Mouse (Mus musculus) forebrain, embryonic 15.5 days (tissue): ENCODE measurements around the gene Tsfm. TPM values are rescaled to one million over a fixed set of nuclear protein-coding genes. Genes with fewer than 3 reads are reported as not detected.
A peak's percentile ranks its signal among the peaks of the same experiment; 100 is the strongest.

ENCODE experiments used
- ATAC-seq: fragments of 200-750 bp; cut with Nextera tagmentation; replicated peaks from 2 replicates; pipeline ENCODE4 v1.8.0; 2017; ENCODE audit warnings: mild to moderate bottlenecking, moderate TSS enrichment, moderate library complexity
- H3K27ac ChIP-seq: fragments of 300-500 bp; sonication (generic); replicated peaks from 2 replicates; pipeline ENCODE4 v1.5.1; 2015; ENCODE audit warnings: mild to moderate bottlenecking, inconsistent platforms
- H3K27me3 ChIP-seq: fragments of 300-500 bp; sonication (generic); 2 replicates; pipeline ENCODE4 v1.6.1; 2015; ENCODE audit warnings: inconsistent platforms
- H3K36me3 ChIP-seq: fragments of 300-500 bp; sonication (generic); 2 replicates; pipeline ENCODE4 v1.6.1; 2015; ENCODE audit warnings: mild to moderate bottlenecking, inconsistent platforms
- H3K4me1 ChIP-seq: fragments of 300-500 bp; sonication (generic); 2 replicates; pipeline ENCODE4 v1.6.1; 2015; ENCODE audit warnings: inconsistent platforms
- H3K4me2 ChIP-seq: fragments of 300-500 bp; sonication (generic); replicated peaks from 2 replicates; pipeline ENCODE4 v1.6.1; 2015; ENCODE audit warnings: mild to moderate bottlenecking, inconsistent platforms
- H3K4me3 ChIP-seq: fragments of 300-500 bp; sonication (generic); 2 replicates; pipeline ENCODE4 v1.5.1; 2015; ENCODE audit warnings: mild to moderate bottlenecking, inconsistent platforms
- H3K9ac ChIP-seq: fragments of 300-500 bp; sonication (generic); replicated peaks from 2 replicates; pipeline ENCODE4 v1.6.1; 2015; ENCODE audit warnings: mild to moderate bottlenecking, inconsistent platforms
- H3K9me3 ChIP-seq: fragments of 300-500 bp; sonication (generic); 2 replicates; pipeline ENCODE4 v1.6.1; 2016; ENCODE audit warnings: inconsistent platforms
- WGBS: fragments of 180-500 bp; shearing (Covaris S2); methylation state at CpG from one replicate; pipeline ENCODE4 v1.1.7; 2015; ENCODE audit warnings: mixed read lengths; 5-methylcytosine and 5-hydroxymethylcytosine counted together
- polyA plus RNA-seq: library from polyadenylated mRNA; unstranded; fragments of >200 nt; fragmentation: Nextera tagmentation; extraction: Ambion mirVana; gene quantifications from 2 replicates; pipeline ENCODE4 v1.2.1, GENCODE M21; 2015

Gene Tsfm
- polyA plus RNA-seq, 1 experiment from 2014 or later: 67.3 TPM

DNA sequence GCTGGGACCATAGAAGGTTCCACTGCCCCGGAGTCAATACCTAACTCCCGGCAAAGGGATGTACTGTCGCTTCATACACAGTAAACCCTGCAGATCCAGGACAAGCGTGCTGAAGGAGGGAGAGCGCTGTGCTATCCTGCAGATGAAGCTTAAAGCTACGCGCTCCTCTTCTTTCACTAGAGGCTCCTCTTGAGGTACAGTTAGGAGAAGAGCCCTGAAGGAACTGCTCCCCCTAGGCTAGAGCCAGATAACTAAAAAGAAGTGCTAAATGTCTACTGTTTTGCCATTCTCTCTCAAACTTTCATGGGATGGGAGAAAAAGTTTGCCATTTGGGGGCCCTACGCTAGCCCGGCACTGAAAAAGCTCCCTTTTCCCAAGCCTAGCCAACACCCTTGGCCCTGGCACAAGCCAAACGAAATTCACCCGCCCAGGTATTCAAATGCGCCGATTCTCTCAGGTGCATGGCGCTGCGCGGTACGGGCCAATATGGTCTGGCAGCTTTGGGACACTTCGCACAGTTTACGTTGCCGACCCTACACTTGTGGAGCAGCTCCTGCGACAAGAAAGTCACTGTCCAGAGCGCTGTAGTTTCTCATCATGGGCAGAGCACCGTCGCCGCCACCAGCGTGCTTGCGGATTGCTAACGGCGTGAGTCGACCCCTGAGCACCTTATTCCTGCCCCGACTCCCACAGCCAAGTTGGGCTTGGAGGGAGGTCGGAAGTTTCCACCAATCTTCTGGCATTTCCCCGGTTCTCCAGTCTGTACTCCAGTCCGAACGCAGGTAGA, 18.2 kb upstream of the Tsfm start:
- Histone ChIP-seq H3K27me3 (peaks cover 41% of the 10 kb centered on the region), H3K9ac (no peak overlapping the region), H3K4me3 (no peak overlapping the region), H3K36me3 (peaks cover 11% of the 10 kb centered on the region; the same call in 1 of the 2 replicates), H3K9me3 (no peaks in the 10 kb centered on the region), H3K4me2 (no peak overlapping the region), H3K27ac (no peak overlapping the region), H3K4me1 (peaks cover 5% of the 10 kb centered on the region; the same call in 1 of the 2 replicates)
- ATAC-seq: no peak
- 3% methylated on average over 35 of the region's 35 CpGs for WGBS

DNA sequence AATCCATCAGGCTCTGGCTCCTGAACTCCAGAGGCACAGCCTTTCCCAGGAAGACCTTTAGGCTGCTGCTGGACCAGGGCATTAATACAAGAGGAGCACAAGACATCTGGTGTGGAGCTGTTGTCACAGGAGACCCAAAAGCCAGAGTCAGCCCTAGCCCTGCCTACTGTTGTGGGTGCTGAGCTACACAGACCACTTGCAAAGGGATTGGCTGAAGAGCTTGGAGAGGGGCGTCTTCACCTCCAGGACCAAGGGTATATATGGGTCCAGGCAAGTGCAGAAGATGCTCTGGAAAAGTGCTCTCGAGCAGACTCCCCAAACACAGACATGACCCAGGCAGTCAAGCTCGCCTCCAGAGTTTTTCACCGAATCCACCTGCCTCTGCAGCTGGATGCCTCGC, 17.3 kb upstream of the Tsfm start, which contains the start of gene Cyp27b1:
Gene Cyp27b1, plus strand, starts transcription at position 297 of the 400 bp plus-strand sequence.
- Histone ChIP-seq H3K4me1 (peaks cover 5% of the 10 kb centered on the region; the same call in 1 of the 2 replicates), H3K36me3 (peaks cover 9% of the 10 kb centered on the region; the same call in 1 of the 2 replicates), H3K4me2 (no peak within 1 kb of the TSS), H3K27ac (no peak within 1 kb of the TSS), H3K9me3 (no peaks in the 10 kb centered on the region), H3K27me3 (peaks cover 41% of the 10 kb centered on the region), H3K9ac (no peak within 1 kb of the TSS), H3K4me3 (no peak within 1 kb of the TSS)
- WGBS: 28% methylated on average over 5 of the region's 5 CpGs
- no peak for ATAC-seq

DNA sequence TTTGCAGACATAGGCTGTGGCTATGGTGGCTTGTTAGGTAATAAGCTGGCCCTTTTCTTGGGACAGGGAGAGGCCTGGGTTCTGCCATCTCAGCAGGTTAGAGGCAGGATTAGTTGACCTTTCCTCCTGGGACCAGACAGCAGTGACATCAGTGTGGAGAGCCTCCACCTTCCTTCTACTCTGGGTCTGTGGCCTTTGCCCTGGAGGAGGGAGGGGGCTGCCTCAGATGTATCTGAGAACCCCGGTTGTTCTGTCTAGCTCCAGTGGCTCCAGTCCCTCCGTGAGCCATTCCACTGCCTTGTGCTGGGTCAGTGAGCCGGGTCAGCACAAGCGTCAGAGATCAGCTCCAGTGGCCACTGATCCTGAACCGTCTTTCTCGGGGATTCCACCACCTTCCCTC, 12.5 kb upstream of the Tsfm start:
- H3K27me3 ChIP-seq: peaks cover 6% of the 10 kb centered on the region
- H3K4me2 ChIP-seq: no peak overlapping the region
- peaks cover 15% of the 10 kb centered on the region for H3K4me1 ChIP-seq
- no peak for ATAC-seq
- WGBS: 81% methylated on average over 6 of the region's 6 CpGs
- no peaks in the 10 kb centered on the region for H3K9me3 ChIP-seq
- H3K36me3 ChIP-seq: peaks cover 4% of the 10 kb centered on the region; the same call in 1 of the 2 replicates
- no peak overlapping the region for H3K27ac ChIP-seq
- H3K4me3 ChIP-seq: no peak overlapping the region
- H3K9ac ChIP-seq: no peak overlapping the region

DNA sequence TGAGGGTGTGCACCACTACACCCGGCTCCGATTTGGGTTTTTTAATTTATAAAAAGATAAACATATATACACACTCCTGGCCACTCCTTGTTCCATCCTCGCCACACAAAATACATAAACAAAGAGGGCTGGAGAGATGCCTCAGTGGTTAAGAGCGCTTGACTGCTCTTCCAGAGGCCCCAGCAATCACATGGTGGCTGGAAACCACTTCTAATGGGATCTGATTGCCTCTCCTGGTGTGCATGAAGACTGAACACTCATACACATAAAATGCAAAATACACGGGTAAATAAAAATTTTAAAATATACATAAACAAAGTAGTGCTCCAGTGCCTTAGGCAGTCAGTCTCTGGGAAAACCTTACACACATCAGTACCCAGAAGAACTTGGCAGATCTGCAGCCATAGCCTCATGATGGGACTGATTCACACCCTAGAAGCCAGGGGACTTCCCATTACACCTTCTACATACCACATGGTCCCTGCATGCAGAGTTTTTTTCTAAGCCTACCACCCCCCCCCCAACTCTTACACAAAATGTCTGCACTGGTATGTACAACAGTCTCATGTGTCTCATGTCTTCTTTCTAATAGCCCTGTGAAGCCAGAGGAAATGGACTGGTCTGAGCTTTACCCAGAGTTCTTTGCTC, 12.0 kb upstream of the Tsfm start:
- Histone ChIP-seq H3K9me3 (no peaks in the 10 kb centered on the region), H3K4me3 (peak overlapping the region; percentile 85), H3K4me2 (peak overlapping the region; percentile 99), H3K4me1 (peaks cover 15% of the 10 kb centered on the region), H3K9ac (peak overlapping the region; percentile 79), H3K27ac (no peak overlapping the region), H3K27me3 (peaks cover under 1% of the 10 kb centered on the region; the same call in 1 of the 2 replicates), H3K36me3 (peaks cover 4% of the 10 kb centered on the region; the same call in 1 of the 2 replicates)
- ATAC-seq: no peak
- WGBS: 18% methylated on average over 5 of the region's 5 CpGs

DNA sequence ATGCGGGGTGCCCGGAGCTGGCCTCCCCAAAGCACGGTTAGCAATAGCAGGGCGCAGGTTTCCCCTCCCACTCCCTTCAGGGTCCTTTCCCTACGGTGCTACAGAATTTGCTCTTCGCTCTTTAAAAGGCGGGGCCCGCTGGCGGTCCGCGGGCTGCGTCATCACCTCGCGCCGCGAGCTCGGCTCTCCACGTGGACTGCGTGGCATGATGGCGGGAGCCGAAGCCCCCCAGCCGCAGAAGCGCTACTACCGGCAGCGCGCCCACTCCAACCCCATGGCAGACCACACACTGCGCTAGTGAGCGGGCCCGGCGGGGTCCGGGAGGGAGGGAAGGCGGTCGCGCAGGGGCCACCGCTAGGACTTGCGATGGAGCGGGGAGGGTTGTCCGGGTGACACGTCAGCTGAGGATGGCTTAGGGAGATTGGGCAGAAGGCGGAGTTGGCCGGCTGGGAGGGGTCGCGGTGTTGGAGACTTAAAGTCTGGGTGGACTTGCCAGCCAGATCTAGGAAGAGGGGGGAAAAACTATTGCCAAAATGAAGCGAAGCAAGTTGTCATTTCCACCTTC, 11.2 kb upstream of the Tsfm start:
- Histone ChIP-seq H3K4me3 (peak overlapping the region; percentile 85), H3K27me3 (no peaks in the 10 kb centered on the region; the same call in 1 of the 2 replicates), H3K9ac (peak overlapping the region; percentile 79), H3K9me3 (no peaks in the 10 kb centered on the region), H3K4me2 (peak overlapping the region; percentile 99), H3K27ac (no peak overlapping the region), H3K4me1 (peaks cover 15% of the 10 kb centered on the region), H3K36me3 (peaks cover 4% of the 10 kb centered on the region; the same call in 1 of the 2 replicates)
- peak; percentile 90 for ATAC-seq
- under 1% methylated on average over 44 of the region's 44 CpGs for WGBS

DNA sequence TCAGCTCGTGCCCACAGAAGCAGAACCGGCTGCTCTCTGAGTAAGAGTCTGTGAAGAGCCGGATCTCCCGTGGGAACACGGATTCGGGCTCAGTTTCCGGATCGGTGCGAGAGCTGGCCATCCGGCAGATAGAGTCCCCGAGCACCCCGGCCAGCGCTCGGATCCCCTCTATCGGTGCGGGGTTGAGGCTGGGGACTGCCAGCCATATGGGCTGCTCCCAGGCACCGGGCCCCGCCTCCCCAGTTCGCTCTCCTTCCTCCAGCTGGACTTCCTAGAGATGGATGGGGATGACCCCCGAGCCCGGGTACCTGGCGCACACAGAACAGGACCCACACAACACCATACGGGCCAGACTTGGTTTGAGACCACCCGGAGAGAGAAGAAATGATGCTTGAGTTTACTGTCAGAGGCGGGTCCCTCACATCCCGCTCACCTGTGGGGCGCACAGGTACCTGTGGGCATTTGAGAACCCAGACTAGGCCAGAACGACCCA, 10.7 kb upstream of the Tsfm start, which contains the start of the genes Mettl1 and Eef1akmt3:
Gene Mettl1, plus strand, starts transcription at position 141 of the 493 bp plus-strand sequence.
Gene Eef1akmt3, minus strand, starts transcription at position 240 of the 493 bp plus-strand sequence.
- H3K27me3 ChIP-seq: no peaks in the 10 kb centered on the region; the same call in 1 of the 2 replicates
- H3K4me2 ChIP-seq: peak within 1 kb of the TSS; percentile 99
- under 1% methylated on average over 28 of the region's 28 CpGs for WGBS
- H3K4me3 ChIP-seq: peak within 1 kb of the TSS; percentile 85
- no peak within 1 kb of the TSS for H3K27ac ChIP-seq
- H3K9me3 ChIP-seq: no peaks in the 10 kb centered on the region
- peaks cover 4% of the 10 kb centered on the region; the same call in 1 of the 2 replicates for H3K36me3 ChIP-seq
- H3K9ac ChIP-seq: peak within 1 kb of the TSS; percentile 79
- H3K4me1 ChIP-seq: peaks cover 15% of the 10 kb centered on the region
- ATAC-seq: peak; percentile 75

DNA sequence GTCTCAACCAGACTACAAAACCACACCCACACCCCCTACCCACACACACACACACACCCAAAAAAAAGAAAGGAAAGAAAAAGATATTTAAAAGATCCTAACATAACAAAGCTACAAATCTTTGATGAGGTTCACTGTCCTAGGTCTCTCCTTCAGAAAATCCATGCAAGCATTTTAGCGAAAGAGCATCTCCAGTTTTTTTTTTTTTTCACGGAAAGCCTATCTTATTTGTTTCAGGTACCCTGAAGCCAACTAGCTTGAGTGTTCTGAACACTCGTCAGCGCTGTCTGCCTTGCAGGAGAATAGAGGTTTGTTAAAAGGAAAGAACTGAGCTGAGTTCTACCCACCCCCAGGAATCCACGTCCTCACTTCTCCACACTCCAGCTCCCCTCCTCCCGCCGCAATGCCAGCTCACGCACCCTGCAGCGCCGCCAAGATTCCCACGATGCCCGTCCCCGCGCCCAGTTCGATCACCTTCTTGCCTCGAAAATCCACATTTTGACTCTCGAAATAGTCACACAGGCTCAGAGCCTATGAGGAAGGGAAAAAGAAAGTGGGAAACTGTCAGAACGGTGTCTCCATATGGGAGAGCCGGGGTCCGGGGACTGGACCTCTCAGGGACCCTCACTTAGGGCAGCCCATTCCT, 10.1 kb upstream of the Tsfm start:
- H3K27me3 ChIP-seq: no peaks in the 10 kb centered on the region; the same call in 1 of the 2 replicates
- peak overlapping the region; percentile 85 for H3K4me3 ChIP-seq
- H3K4me2 ChIP-seq: peak overlapping the region; percentile 99
- peak overlapping the region; percentile 79 for H3K9ac ChIP-seq
- peaks cover 4% of the 10 kb centered on the region; the same call in 1 of the 2 replicates for H3K36me3 ChIP-seq
- no peaks in the 10 kb centered on the region for H3K9me3 ChIP-seq
- WGBS: under 1% methylated on average over 20 of the region's 20 CpGs
- no peak; the same call in 1 of the 2 replicates for ATAC-seq
- peaks cover 15% of the 10 kb centered on the region for H3K4me1 ChIP-seq
- H3K27ac ChIP-seq: no peak overlapping the region

DNA sequence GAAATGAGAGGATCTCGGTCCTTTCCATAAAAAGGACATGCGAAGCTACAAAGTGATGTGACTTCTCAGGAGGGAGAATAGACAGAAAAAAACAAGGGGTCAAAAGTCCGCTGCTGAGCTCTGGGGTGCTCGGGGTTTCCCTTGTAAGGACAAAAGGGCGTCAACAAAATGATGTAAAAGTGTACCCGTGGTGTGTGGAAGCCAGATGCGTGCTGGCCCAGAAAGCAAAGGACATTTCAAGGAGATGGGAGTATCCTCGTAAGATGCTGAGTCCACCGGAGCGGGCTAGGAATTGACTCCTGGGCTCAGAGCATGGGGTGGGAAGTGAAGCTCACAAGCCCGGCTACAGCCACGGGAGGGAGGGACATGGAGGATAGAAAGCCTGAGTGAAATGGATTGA, 7.0 kb upstream of the Tsfm start:
- H3K4me2 ChIP-seq: no peak overlapping the region
- no peaks in the 10 kb centered on the region for H3K36me3 ChIP-seq
- no peak for ATAC-seq
- no peak overlapping the region for H3K27ac ChIP-seq
- H3K27me3 ChIP-seq: no peaks in the 10 kb centered on the region; the same call in 1 of the 2 replicates
- H3K4me1 ChIP-seq: peaks cover 13% of the 10 kb centered on the region
- H3K9ac ChIP-seq: no peak overlapping the region
- H3K9me3 ChIP-seq: no peaks in the 10 kb centered on the region
- no peak overlapping the region for H3K4me3 ChIP-seq
- 77% methylated on average over 12 of the region's 12 CpGs for WGBS

DNA sequence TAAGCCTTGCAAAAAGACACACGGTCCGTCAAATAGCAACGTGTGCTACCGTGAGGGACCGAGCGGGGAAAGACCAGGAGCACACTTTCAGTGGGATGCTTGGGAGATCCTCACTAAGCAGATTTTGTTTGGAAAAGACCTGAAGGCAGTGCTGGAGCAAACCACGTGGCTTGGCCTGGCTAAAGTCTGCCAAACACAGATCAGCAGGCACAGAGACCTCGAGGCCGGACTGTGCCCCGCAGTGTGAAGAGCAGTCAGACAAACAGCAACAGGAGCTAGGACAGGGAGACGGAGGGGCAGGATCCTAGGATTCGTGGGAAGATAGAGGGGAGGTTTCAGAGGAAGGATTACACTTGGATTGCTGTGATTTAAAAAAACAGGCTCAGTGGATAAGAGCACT, 5.6 kb upstream of the Tsfm start:
- Histone ChIP-seq H3K4me1 (peaks cover 7% of the 10 kb centered on the region), H3K27me3 (no peaks in the 10 kb centered on the region; the same call in 1 of the 2 replicates), H3K27ac (no peak overlapping the region), H3K4me2 (no peak overlapping the region), H3K9ac (no peak overlapping the region), H3K4me3 (no peak overlapping the region), H3K36me3 (no peaks in the 10 kb centered on the region), H3K9me3 (no peaks in the 10 kb centered on the region)
- no peak for ATAC-seq
- WGBS: 83% methylated on average over 12 of the region's 12 CpGs

DNA sequence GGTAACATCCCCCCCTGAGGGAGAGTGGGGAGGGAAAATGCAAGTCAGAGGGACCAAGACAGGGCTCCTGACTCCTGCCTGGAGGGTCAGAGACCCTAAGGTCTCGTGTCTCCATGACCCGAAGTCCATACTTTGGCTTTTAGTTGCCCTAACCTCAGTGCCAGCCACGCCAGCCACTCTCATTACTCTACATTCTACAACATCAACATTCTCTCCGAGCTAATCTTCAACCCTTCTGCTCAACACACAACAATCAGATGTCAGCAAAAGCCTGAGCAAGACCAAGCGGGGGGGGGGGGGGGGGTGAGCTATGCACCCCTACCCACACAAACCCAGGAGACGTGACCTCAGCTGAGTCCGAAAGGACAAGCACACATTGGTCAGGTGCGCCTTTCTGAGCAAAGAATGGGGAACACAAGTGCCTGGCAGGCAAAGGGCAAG, 2.7 kb upstream of the Tsfm start:
- Histone ChIP-seq H3K4me1 (peaks cover 14% of the 10 kb centered on the region), H3K9me3 (no peaks in the 10 kb centered on the region), H3K9ac (no peak overlapping the region), H3K4me3 (no peak overlapping the region), H3K27ac (no peak overlapping the region), H3K4me2 (no peak overlapping the region), H3K27me3 (no peaks in the 10 kb centered on the region), H3K36me3 (peaks cover 5% of the 10 kb centered on the region)
- ATAC-seq: no peak
- 87% methylated on average over 8 of the region's 8 CpGs for WGBS

DNA sequence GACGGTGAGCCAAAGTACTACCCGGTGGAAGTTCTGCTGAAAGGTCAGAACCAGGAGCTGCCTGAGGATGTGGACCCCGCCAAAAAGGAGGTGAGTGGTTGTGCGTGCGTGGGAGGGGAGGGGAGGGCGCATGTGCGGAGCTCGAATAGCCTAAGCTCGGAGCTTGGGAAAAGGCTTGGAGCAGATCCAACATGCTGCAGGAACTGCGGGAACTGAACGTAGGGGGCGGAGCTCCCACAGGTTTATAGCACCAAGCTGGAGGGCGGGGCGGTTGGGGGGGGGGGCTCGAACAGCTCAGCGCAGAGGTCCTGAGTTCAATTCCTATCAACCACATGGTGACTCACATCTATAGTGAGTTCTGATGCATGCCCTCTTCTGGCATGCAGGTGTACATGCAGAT, 12.2 kb downstream of the Tsfm start:
- no peak overlapping the region for H3K4me2 ChIP-seq
- no peak overlapping the region for H3K9ac ChIP-seq
- no peaks in the 10 kb centered on the region for H3K4me1 ChIP-seq
- no peaks in the 10 kb centered on the region for H3K9me3 ChIP-seq
- H3K27me3 ChIP-seq: no peaks in the 10 kb centered on the region
- H3K27ac ChIP-seq: no peak overlapping the region
- H3K36me3 ChIP-seq: peaks cover 13% of the 10 kb centered on the region
- ATAC-seq: no peak
- 71% methylated on average over 16 of the region's 16 CpGs for WGBS
- H3K4me3 ChIP-seq: no peak overlapping the region
